Mouse (Mus musculus): Measurements from ENCODE around the gene Gm525.

GRCm38 (mm10) chr11:89071522-89071921, 2.1 kb upstream of the Gm525 start:
- TF ChIP-seq CTCF (IDR thresholded peaks at IDR 0.05; ENCODE audit: extremely low read depth, insufficient read length, insufficient replicate concordance, low read depth, low read length) (no peak), POLR2A (IDR thresholded peaks at IDR 0.05; ENCODE audit: low read depth, low read length) (no peak)
